Mouse (Mus musculus): ENCODE results near the gene Kifc5b.

DNA sequence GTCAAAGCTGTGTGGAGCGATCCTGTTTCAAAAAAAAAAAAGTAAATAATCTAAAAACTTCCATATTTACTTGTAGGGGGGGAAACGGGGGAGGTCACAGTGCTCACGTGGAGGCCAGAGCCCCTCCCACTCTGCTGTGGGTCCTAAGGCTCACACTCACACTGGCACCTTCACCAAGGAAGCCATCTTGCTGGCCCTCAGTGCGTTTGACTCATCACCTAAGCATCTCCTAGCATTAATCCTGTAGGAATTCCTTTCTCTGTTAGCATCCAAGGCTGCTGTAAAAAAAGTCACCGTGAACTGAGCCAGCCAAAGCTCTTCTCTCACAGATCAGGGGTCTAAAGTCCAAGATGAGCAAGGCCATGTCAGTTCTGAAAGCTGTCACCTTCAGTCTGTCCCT is 39.4 kb downstream of the Kifc5b start:
- TF ChIP-seq POLR2A (IDR thresholded peaks at IDR 0.05; ENCODE audit: control insufficient read depth, extremely low read depth, insufficient read depth, low read length, poor library complexity) (no peak), CTCF (IDR thresholded peaks at IDR 0.05; ENCODE audit: borderline replicate concordance, control insufficient read depth, extremely low read depth, insufficient read depth, low read length, poor library complexity) (no peak)
